Mouse (Mus musculus) T-cell, adult 2 months (primary cell): ENCODE data around the gene Alpk1.

Source experiments
- DNase-seq: peaks from one replicate; pipeline ENCODE4 v3.0.0; 2022; ENCODE audit warnings: low spot score

Gene Alpk1

DNA sequence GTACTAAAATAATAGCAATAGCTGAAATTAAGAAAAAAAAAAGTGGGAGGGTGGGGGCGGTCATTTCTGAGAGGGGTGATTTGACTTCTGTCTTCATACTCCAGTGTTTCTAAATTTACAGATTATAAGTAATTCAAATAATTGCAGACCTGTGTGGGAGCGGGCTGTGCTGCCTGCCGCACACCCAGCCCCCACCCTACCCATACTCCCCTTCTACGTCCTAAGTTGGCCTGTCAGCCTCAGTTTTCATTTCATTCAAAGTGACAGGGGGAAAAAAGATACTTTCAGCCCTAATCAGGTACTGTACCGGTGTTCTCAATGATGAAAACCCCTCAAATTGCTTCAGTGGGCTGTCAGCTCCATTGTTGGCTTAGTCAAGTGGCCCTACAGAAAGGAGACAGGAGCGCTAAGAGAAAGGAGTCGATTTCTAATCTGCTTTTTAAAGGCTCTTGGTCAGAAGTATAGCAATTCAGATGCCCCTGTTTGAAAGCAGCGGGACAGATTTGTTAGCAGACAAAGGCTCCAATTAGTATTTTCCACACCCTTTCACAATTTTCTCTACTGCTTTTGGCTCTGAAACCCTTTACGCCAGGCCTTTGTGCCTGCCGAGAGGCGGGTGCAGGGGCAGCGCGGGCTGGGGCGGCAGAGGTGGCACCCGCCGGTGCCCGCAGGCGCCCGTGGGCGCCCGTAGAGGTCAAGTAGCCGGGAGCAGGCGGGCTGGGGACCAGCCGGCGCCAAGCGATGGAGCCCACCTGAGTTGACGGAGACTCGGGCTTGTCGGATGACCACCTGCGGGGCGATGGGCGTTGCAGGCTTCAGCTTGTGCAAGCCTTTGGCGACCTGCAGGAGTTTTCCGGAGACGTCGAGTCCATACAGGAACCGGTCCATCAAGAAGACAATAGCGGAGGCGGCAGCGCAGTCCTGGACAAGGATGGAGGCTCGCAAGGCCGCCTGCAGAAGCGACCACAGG is 85.2 kb downstream of the Alpk1 start:
- DNase-seq, result no peak

DNA sequence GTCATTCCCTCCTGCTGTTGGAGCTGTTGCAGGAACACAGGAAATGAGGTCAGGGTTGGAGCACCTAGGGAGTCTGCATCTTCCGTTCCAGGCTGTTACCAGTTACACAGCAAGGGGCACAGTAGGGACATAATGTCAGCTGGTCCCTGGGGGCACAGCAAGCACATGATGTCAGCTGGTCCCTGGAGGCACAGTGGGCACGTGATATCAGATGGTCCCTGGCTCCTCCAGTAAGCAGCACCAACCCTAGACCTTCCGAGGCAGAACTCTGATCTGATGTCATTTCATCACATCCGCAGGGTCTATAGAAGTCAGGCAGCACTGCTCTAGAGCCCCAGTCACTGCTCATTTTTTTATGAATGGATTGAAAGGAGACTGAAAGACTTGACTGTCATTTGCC is 89.1 kb downstream of the Alpk1 start:
- no peak for DNase-seq

DNA sequence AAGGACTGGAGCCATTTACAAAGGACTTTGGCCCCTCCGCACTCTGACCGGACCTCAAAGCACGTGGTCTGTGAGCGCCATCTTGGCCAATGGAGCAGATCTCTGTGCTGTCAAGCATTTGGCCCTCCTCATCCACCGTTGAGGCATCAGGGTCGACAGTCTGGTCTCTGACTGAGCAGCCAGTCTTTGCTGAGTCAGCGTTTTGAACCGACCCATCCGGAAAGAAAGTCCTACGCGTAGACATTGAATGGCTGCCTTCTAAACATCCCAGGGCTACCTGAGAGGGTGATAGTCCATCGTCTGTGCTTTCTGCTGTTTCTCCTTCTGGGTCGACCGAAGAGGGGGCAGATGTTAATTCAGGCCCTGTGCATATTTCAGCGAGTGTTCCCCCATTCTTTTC is 100.6 kb downstream of the Alpk1 start:
- DNase-seq, result no peak

DNA sequence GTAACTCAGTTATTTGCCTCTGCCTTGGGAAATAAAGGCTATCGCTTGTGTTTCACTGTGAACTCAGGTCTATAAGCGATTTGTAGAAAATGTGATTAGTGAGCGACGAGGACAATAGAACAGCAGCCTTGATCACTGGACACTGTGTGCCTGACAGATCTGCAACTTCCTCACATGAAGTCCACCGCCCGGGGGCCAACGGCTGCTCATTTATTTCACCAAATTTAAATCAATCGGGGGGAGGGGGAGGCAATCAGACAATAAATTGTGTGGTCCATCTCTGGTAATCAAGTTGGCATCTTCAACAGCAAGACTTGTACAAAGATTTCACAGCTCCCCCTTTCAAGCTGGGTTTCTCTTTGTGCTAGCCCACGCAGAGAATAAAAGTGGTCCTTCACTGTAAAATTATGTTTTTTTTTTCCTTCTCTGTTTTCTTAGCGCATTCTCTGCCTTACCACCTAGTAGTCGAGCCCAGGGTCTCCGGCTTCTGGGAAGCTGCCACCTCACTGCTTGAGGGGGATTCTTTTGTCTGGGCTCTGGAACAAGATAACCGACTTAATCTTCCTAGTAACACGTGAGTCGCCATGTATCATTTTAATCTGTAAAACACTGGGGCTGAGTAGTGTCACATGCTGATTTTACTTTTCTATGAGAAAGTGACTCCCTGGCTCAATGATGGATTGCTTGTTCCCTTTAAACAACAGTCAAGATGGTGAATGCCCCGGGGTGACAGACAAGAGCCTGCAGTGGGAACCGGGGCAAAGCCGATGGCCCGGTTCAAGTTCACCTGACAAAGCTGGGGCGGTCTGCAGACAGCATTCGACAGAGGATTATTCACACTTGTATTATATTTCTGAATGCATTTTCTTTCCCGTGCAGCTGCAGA is 118.4 kb downstream of the Alpk1 start:
- DNase-seq, result no peak

DNA sequence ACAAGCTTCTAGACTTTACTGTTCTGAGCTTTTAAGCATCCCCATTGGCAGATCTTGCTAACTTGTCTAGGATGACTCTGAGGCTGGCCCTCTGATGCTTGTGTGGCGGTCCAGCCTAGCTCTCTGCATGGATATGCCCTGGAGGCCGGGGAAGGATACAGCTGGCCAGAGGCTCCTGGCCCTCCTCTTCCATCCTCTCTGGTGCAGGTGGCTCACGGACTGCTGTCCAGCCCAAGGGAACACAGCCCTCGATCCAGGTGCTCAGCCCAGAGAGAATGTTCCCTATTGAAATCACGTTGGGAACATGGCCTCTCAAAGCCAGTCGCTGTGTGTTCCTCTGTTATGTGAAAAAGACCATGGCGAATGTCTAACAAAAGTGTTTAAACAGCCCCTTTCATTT is 119.6 kb downstream of the Alpk1 start:
- no peak for DNase-seq

DNA sequence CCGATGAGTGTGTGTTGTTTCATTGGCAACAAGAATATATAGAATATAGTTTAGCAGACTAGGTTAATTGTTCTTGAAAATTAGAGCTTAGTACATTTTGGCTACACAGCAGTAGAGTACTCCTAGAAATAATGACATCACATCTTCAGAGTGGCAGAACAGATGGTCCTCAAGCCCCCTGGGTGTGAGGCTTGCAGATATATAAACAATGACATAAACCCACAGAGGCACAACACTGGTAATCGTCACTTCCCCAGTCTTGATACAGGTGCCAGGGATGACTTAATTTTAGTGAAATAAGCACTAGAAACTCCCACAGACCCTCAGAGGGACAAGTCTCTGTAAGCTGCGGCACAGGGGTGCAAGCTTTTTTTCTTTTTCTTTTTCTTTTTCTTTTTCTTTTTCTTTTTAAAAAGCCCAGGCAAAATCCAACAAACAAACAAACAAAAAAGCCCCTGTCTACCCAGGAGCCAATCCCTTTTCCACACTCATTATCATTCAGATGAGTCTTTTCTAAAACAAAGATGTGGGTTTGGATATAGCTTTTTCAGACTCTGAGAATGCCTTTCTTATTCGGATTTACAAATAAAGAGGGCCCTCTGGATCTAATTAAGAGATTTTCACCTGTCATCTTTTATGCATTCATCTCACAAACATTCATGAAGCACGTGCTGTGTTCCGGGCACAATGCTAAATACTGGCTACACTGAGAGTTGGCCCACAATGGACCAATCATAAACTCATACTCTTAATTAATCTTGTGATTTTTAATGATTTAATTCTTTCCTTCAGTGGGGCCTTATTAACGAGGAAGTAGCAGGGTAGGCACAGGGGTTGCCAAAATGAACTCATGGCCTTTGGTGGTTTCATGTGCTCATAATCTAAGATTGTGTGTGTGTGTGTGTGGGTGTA is 128.3 kb downstream of the Alpk1 start:
- DNase-seq, result no peak

DNA sequence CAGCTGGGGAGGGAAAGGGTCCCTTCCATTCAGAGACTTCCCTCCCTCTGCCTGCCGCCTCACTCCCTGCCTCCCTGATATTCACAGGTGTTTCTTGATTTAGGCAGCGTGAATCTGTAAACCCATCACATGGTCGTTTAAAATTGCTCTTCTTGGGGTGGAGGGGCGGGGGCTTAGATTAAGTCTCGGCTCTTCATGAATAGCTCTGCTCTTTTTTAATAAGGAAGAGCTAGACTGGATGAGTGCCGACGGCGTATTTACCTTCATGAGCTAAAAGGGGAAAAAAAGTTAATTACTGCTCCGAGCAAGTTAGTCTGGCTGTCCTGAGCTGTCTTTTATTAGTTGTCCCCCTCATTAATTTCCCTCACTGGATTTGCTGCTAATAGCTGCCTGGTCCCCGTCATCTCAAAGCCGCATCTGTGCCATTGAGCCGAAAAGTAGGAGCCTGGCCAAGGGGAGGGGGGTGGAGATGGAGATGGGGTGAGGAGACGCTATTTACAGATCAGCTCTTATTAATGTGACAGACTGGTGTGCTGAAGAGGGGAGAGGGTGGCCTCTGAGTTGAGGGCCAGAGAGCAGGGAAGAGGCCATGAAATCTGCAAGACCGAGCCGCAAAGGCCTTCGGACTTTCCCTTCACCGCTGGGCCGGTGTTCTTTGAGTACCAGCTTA is 134.0 kb downstream of the Alpk1 start:
- DNase-seq, result no peak

DNA sequence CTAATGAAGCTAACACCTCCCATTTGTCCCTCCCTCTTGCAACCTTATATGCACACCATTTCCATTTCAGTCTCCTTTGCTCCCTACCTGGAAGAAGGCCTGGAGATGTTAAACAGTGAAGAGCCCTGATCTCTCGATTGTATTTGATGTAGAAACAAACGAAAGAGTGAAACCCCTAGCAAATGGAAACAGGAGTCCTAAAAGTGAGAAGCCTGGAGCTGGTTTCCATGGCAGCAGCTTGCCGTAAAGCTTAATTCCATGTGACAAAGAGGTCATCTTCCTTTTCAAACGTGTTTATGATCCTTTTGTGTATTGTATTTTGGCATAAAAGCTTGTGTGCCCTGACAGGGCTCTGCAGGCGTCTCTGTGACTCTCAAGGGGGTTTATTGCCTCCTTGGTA is 138.1 kb downstream of the Alpk1 start:
- DNase-seq, result no peak

DNA sequence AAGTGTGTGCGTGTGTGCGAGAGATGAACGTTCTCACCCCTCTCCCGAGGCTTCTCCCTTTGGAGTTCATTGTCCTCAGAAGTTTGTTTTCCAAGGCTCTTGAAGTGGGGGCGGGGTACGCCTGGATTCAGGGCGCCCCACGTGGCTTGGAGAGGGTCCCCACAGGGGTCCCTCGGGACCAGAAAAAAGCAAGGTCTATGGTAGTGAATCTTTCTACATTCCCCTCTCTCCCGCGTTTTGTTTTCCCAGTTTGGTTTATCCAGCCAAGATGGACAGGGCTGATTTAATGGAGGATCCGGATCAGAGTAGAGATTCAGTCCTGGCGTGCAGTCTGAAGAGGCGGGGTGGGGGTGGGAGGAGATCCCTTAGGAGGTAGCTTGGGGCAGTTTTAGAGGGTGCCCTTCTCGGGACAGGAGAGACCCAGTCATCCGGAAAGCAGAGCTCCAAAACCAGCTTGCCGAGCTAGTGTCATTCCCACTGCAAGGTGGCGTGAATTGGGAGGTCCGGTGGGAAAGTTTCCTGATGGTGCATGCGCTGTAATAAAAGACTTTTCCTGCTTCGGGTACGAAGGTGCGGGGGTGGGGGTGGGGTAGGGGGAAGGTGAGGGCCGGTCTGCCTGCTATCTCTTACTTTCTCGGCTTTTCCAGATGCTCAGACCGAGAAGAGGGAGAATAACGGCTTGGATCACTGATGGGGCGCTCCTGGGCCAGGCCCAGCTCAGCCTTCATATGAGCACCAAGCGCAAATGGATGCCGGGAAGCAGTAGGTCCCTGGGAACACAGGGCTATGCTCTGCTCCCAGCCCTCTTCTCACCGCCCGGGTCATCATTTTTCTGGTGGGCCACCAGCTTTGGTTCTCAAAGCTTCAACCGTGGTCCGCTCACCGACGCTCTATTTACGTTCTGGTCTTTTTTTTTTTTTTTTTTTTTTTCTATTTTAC is 139.3 kb downstream of the Alpk1 start:
- no peak for DNase-seq

DNA sequence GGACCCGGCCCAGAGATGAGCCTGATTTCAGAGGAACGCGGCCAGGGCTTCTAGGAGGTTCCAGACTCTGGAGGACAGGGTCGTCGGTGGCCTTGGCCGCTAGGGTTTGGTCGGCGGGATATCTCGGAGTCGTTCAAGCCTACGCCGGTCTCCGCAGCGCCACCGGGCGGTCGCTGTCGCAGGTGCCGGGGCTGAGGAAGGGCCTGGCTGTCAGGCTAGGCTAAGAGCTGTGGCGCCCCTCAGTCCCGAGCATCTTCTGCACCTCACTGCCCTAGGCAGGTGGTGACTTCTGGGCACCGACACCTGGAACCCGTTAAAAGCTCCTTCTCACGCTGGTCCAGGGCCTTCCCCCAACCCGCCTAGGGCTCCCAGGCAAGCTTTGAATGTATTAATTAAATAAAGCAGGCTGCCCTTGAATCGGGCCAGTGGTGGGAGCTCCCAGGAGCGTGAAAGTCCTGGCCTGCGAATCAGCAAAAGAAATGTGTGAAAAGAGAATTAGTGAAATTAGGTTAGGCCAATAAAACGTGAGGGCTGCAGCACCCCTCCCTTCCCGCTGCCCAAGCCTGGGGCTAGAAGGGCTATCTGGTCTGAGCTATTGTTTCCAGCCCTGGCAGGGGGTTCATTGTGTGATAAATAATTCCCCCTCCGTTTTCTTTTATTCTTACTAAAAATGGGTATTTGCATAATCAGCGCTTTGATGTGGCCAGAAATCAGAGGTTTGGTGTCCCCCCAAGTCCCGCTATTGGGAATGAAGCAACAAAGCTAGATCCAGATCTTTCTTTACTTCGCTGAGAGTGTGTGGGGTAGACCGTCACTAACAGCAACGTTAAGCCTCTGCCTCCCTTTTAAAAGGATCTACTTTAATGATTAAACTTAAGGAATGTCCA is 140.2 kb downstream of the Alpk1 start:
- DNase-seq, result peak; percentile 42

DNA sequence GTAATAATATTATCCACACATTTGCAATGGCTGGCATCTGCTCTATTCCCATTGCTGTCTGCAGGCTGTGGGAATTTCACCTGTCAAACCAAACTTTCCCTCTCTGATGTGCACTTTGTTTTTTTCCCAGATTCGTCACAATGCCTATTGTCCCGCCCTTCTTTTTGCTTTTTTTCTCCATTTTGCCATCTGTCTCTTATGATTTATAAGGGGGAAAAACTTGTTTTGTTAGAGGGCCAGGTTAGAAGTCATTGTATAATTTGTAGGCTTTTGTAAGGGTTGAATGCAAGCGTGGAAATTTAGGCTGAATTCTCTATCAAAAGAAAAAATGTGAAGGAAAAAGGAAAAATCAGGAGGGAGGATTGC is 145.4 kb downstream of the Alpk1 start:
- no peak for DNase-seq

DNA sequence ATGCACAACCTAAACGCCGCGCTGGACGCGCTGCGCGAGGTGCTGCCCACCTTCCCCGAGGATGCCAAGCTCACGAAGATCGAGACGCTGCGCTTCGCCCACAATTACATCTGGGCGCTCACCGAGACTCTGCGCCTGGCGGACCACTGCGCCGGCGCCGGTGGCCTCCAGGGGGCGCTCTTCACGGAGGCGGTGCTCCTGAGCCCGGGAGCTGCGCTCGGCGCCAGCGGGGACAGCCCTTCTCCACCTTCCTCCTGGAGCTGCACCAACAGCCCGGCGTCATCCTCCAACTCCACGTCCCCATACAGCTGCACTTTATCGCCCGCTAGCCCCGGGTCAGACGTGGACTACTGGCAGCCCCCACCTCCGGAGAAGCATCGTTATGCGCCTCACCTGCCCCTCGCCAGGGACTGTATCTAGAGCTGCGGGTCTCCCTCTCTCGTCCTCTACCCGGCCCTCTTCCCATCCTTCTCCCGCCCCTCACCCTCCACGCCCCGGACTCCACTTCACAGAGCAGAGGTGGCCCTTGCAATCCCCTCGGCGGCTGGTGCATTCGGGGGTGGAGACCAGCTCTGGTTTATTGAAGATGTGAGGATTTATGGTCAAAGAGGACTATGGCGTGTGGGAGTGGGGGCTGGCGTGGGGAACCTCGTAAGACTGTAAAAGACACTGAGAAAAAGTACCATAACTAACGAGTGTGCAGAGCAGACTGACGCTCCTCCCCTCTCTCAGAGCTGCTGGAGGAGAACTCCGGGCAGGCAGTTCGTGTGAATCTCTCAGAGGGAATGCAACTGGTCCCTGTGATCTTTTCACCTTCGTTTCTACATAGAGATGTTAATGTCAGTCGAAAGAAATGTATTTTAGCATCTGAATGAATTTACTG is 146.0 kb downstream of the Alpk1 start:
- DNase-seq, result peak; percentile 69

DNA sequence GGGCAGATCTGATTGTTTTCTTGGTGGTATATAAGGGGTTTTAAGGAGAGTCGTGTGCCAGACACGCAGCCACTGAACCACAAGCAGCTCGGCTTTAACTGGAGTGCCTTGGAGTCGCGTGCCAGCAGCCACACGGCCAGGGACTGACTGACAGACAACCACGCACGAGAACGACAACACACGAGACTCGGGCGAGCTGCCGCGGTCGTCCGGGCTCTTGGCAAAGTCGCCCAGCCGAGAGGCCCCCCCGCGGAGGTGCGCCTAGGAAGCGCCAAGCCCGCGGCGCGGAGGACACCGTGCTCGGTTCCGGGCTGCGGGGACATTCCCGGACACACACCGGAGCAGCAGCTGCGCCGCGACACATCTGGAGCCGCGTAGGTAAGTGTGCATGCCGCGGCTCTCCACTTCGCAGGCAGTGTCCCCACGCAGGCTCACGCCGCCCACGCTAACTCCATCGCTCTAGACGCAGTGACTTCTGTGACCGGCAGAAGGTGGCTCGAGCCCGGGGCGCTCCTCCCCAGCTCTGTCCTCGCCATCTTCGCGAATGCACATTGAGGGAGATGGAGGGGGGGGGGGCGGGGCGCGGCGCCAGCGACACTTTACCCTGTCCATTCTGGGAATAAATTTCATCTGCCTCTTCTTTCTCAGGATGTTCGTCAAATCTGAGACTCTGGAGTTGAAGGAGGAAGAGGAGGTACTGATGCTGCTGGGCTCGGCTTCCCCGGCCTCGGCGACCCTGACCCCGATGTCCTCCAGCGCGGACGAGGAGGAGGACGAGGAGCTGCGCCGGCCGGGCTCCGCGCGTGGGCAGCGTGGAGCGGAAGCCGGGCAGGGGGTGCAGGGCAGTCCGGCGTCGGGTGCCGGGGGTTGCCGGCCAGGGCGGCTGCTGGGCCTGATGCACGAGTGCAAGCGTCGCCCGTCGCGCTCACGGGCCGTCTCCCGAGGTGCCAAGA is 147.0 kb downstream of the Alpk1 start, which contains the start of gene Neurog2:
Gene Neurog2, plus strand, starts transcription at position 56 of the 953 bp plus-strand sequence.
- peak; percentile 36 for DNase-seq

DNA sequence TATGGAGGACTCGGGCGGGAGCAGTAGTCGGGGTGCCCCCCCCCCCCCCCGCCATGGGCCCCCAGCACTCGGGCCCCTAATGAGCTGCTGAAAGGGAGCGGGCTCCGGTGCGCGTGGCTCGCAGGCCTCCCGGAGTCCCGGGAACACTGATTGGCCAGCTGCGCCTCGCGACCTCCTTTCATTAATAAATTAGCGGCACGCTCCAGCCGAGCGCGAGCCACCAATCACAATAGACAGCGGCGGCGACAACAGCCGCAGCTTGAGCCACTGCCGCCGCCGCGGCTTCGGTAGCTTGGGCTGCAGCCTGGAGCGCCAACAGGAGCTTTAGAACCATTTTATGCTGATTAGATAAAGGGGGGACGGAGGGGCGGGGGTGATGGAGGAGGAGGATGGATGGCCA is 147.8 kb downstream of the Alpk1 start:
- DNase-seq, result no peak

DNA sequence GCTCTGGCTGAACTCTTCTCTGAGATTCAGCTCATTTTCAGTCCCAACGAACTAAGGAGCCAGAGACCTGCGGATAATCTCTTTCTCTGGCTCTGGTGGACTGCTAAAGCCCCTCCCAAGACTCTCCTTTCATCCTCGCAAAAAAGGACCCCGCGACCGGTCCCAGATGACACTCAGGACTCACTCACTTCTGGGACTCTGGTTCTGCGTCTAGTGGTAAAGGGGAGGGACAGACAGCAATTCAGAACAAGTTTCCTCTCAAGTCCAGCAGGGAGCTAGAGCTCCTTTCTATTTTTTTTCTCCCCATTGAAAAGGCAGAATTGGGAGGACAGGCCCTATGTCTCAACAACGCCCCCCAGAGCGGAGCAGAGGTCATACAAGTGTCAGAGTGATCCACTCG is 148.7 kb downstream of the Alpk1 start:
- no peak for DNase-seq

DNA sequence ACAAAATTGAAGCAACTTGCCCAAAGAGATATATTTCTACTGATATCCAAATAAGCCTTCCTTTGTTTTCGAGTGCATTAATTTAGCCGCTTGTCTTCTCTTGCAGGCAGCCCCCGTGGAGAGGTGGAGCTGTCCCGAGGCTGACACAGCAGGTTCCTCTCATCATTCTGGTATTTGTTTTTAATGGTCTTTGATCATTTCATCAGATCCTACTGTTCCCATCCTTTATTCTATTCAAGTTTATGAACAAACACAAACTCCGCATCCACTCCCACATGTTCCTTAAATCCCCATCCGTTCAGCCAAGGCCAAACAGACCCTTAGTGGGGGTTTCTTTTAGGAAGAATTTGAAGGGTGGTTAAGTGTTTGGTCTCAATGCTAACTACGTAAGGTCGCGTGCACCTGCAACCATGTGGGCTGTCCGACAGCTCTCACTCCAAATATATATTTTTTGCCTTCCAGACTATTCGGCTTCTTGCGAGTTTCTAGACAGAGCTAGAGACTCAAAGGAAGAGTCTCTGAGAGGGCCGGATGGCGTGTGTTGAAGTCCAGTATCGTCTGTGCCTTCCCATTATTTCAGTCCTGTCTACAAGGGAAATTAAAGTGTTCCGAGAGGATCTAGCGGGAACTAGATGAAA is 149.5 kb downstream of the Alpk1 start:
- no peak for DNase-seq
